Mouse (Mus musculus) liver, postnatal 0 days (tissue): ENCODE results near the gene Epha4. TPM values are rescaled to one million over a fixed set of nuclear protein-coding genes. Genes with fewer than 3 reads are reported as not detected.

ENCODE experiments used
- ATAC-seq: fragments of 200-750 bp; cut with Nextera tagmentation; 2 replicates; pipeline ENCODE4 v1.8.0; 2017; ENCODE audit warnings: mild to moderate bottlenecking, moderate library complexity
- DNase-seq: peaks from one replicate; pipeline ENCODE4 v3.0.0-alpha.2; 2016
- H3K27ac ChIP-seq: fragments of 300-500 bp; sonication (generic); 2 replicates; pipeline ENCODE4 v1.5.1; 2014; ENCODE audit warnings: antibody characterized with exemption, moderate library complexity, mild to moderate bottlenecking, low read depth
- H3K27me3 ChIP-seq: fragments of 300-500 bp; sonication (generic); 2 replicates; pipeline ENCODE4 v1.6.1; 2014; ENCODE audit warnings: low read length, control low read depth, mixed read lengths; ENCODE audit not compliant: insufficient read depth
- H3K36me3 ChIP-seq: fragments of 300-500 bp; sonication (generic); replicated peaks from 2 replicates; pipeline ENCODE4 v1.6.1; 2014; ENCODE audit warnings: mild to moderate bottlenecking, control low read depth, low read length, moderate library complexity, mixed read lengths; ENCODE audit not compliant: insufficient read depth
- H3K4me1 ChIP-seq: fragments of 300-500 bp; sonication (generic); 2 replicates; pipeline ENCODE4 v1.6.1; 2014; ENCODE audit warnings: antibody characterized with exemption, mild to moderate bottlenecking, control low read depth; ENCODE audit not compliant: insufficient read depth
- H3K4me2 ChIP-seq: fragments of 300-500 bp; sonication (generic); 2 replicates; pipeline ENCODE4 v1.6.1; 2014; ENCODE audit warnings: low read depth, mild to moderate bottlenecking, low read length, moderate library complexity, mixed read lengths
- H3K4me3 ChIP-seq: fragments of 300-500 bp; sonication (generic); 2 replicates; pipeline ENCODE4 v1.5.1; 2014; ENCODE audit warnings: low read depth, low read length
- H3K9ac ChIP-seq: fragments of 300-500 bp; sonication (generic); replicated peaks from 2 replicates; pipeline ENCODE4 v1.6.1; 2014; ENCODE audit warnings: mild to moderate bottlenecking, moderate library complexity
- H3K9me3 ChIP-seq: fragments of 300-500 bp; sonication (generic); 2 replicates; pipeline ENCODE4 v1.6.1; 2016; ENCODE audit warnings: mild to moderate bottlenecking, control low read depth, low read length, mixed read lengths
- CTCF ChIP-seq: sonication (generic); IDR thresholded peaks from 2 replicates; pipeline ENCODE4 v1.5.1; 2016; ENCODE audit warnings: antibody characterized with exemption, low read depth
- EP300 ChIP-seq: IDR thresholded peaks from 2 replicates; pipeline ENCODE4 v1.6.1; 2016; ENCODE audit warnings: antibody characterized with exemption, low read depth, mild to moderate bottlenecking
- WGBS: fragments of 180-500 bp; shearing (Covaris S2); extraction: QIAGEN DNeasy Blood & Tissue Kit; methylation state at CpG from one replicate; pipeline ENCODE4 v1.1.7; 2014; ENCODE audit not compliant: insufficient replicate concordance; 5-methylcytosine and 5-hydroxymethylcytosine counted together
- microRNA-seq: library from miRNA; unstranded; fragments of <30 nt; microRNA quantifications from one replicate; pipeline ENCODE4, GENCODE M21; 2016
- polyA plus RNA-seq: library from polyadenylated mRNA; unstranded; fragments of >200 nt; fragmentation: Nextera tagmentation; extraction: Ambion mirVana; gene quantifications from 2 replicates; pipeline ENCODE4 v1.2.1, GENCODE M21; 2015

The Epha4 gene
- polyA plus RNA-seq, 1 experiment from 2014 or later: 0.51 TPM

GRCm38 (mm10) chr1:77339701-77340100 is 175.2 kb downstream of the Epha4 start:
- Histone ChIP-seq H3K9ac (no peak overlapping the region), H3K4me2 (no peak overlapping the region), H3K27me3 (no peaks in the 10 kb centered on the region), H3K4me1 (no peaks in the 10 kb centered on the region), H3K36me3 (no peaks in the 10 kb centered on the region), H3K4me3 (no peak overlapping the region), H3K27ac (no peak overlapping the region), H3K9me3 (no peaks in the 10 kb centered on the region)
- ATAC-seq: no peak
- 67% methylated on average over 5 of the region's 5 CpGs for WGBS
- DNase-seq: no peak
- TF ChIP-seq CTCF (no peak), EP300 (no peak)

DNA sequence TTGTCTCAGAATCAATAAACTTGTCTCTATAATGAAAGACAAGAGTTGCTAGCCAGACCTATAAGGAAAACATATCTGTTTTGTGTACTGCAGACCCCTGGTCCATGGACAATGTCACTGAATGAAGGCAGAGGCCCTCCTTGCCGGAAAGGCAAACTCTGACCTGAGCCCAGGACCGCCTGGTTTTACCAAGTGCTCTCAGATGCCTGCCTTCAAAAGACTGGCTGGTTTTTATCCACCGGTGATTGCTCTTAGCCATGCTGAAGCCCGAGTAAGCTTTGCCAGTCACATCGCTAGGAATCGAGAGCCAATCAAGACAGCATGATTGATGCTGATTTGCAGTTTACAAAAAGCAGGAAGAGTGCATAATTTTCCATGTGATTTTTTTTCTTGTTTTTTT is 176.5 kb downstream of the Epha4 start:
- ATAC-seq (no peak), DNase-seq (no peak)
- no peaks in the 10 kb centered on the region for H3K27me3 ChIP-seq
- TF ChIP-seq EP300 (no peak), CTCF (no peak)
- WGBS: 64% methylated on average over 6 of the region's 6 CpGs
- no peaks in the 10 kb centered on the region for H3K4me1 ChIP-seq
- no peak overlapping the region for H3K4me3 ChIP-seq
- no peak overlapping the region for H3K9ac ChIP-seq
- no peaks in the 10 kb centered on the region for H3K36me3 ChIP-seq
- H3K27ac ChIP-seq: no peak overlapping the region
- H3K9me3 ChIP-seq: no peaks in the 10 kb centered on the region
- no peak overlapping the region for H3K4me2 ChIP-seq

GRCm38 (mm10) chr1:77336937-77337336 is 178.0 kb downstream of the Epha4 start:
- no peak overlapping the region for H3K9ac ChIP-seq
- no peaks in the 10 kb centered on the region for H3K9me3 ChIP-seq
- H3K4me2 ChIP-seq: no peak overlapping the region
- H3K4me1 ChIP-seq: no peaks in the 10 kb centered on the region
- ATAC-seq (no peak), DNase-seq (no peak)
- no peak overlapping the region for H3K4me3 ChIP-seq
- no peak overlapping the region for H3K27ac ChIP-seq
- 73% methylated on average over 7 of the region's 7 CpGs for WGBS
- no peaks in the 10 kb centered on the region for H3K27me3 ChIP-seq
- TF ChIP-seq CTCF (no peak), EP300 (no peak)
- no peaks in the 10 kb centered on the region for H3K36me3 ChIP-seq

DNA sequence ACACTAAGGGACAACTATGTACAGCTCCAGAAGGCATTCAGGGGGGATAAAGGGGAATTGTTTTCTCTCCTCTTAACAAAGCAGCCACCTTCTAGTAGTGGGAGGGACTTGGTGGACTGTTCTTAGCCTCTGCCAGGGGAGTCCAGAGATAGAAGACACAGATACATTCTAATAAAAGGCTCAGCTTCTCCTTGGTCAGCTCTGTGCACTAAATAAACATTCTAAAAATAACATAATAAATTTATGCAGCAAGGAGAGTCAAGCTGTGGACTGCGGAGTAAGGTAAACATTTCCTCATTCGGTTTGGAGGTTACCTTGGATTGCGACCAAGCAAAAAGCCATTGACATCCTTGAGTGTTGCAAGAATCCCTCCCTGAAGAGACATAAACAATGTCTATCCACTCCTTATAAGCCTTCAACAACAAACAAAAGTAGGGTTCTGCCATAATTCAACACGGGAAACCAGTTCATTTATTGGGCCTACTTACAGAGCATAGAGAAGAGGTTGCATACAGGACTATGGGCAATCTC is 196.2 kb downstream of the Epha4 start:
- Histone ChIP-seq H3K9me3 (no peaks in the 10 kb centered on the region), H3K27ac (no peak overlapping the region), H3K4me1 (no peaks in the 10 kb centered on the region), H3K27me3 (no peaks in the 10 kb centered on the region), H3K9ac (no peak overlapping the region), H3K36me3 (no peaks in the 10 kb centered on the region), H3K4me3 (no peak overlapping the region), H3K4me2 (no peak overlapping the region)
- TF ChIP-seq EP300: no peak
- TF ChIP-seq CTCF: no peak
- 65% methylated on average over 4 of the region's 4 CpGs for WGBS
- ATAC-seq: no peak
- DNase-seq: no peak

Small RNAs within 50 kb of the gene (microRNA-seq; reads per million reads assigned to microRNA genes)
- not detected for gene Mir6352
